Mouse (Mus musculus): ENCODE measurements at regions not wholly inside any gene's neighbourhood (a gene's known extent, or its start where the extent isn't known, plus 50 kb on each side); places are given as distances from the start of the nearest gene placed in this dataset.

GRCm38 (mm10) chr1:55848806-55849205 lies 443.1 kb downstream of the Plcl1 start:
- TF ChIP-seq CTCF (IDR thresholded peaks at IDR 0.05; ENCODE audit: extremely low read depth, insufficient read depth, low read length) = no peak
- TF ChIP-seq POLR2A (IDR thresholded peaks at IDR 0.05; ENCODE audit: extremely low read depth, insufficient read depth, low read length) = no peak
- H3K4me1 ChIP-seq (ENCODE audit: control insufficient read depth, insufficient read depth, low read length) = no peaks in the 10 kb centered on the region
- H3K27ac ChIP-seq (ENCODE audit: insufficient read depth, low read length) = no peak overlapping the region
- no peak overlapping the region for H3K4me3 ChIP-seq (ENCODE audit: insufficient read depth, low read length)

DNA sequence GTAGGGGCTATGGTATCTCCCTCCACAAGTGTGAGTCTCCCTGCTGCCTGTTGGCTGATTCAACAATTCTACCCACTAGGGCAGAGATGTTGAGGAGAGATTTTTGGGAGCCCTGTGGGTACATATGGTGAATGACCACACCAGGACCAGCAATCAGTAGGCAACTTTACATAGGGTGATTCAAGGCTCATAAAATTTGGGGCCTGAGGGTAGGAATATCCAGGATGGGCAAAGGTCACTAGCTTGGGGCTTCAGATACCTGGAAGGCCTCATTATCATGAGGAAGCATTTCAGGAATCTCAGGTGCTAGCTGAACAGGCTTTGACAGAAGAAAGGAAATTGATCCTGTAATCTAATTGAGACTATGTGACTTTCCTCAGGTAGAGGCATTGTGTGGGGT lies 446.6 kb downstream of the Plcl1 start:
- Histone ChIP-seq H3K27ac (ENCODE audit: insufficient read depth, low read length) (no peak overlapping the region), H3K4me1 (ENCODE audit: control insufficient read depth, insufficient read depth, low read length) (no peaks in the 10 kb centered on the region), H3K4me3 (ENCODE audit: insufficient read depth, low read length) (no peak overlapping the region)
- no peak for TF ChIP-seq POLR2A (IDR thresholded peaks at IDR 0.05; ENCODE audit: extremely low read depth, insufficient read depth, low read length)
- TF ChIP-seq CTCF (IDR thresholded peaks at IDR 0.05; ENCODE audit: extremely low read depth, insufficient read depth, low read length) = no peak

GRCm38 (mm10) chr1:55859113-55859512 lies 453.4 kb downstream of the Plcl1 start:
- no peak overlapping the region for H3K27ac ChIP-seq (ENCODE audit: insufficient read depth, low read length)
- no peak overlapping the region for H3K4me3 ChIP-seq (ENCODE audit: insufficient read depth, low read length)
- H3K4me1 ChIP-seq (ENCODE audit: control insufficient read depth, insufficient read depth, low read length) = no peaks in the 10 kb centered on the region
- TF ChIP-seq POLR2A (IDR thresholded peaks at IDR 0.05; ENCODE audit: extremely low read depth, insufficient read depth, low read length) = no peak
- TF ChIP-seq CTCF (IDR thresholded peaks at IDR 0.05; ENCODE audit: extremely low read depth, insufficient read depth, low read length) = no peak

- Histone ChIP-seq H3K27ac (ENCODE audit: insufficient read depth, low read length) (no peak overlapping the region), H3K4me1 (ENCODE audit: control insufficient read depth, insufficient read depth, low read length) (no peaks in the 10 kb centered on the region), H3K4me3 (ENCODE audit: insufficient read depth, low read length) (no peak overlapping the region)
- TF ChIP-seq CTCF (IDR thresholded peaks at IDR 0.05; ENCODE audit: extremely low read depth, insufficient read depth, low read length) (no peak), POLR2A (IDR thresholded peaks at IDR 0.05; ENCODE audit: extremely low read depth, insufficient read depth, low read length) (no peak)
Measured at GRCm38 (mm10) chr1:55863113-55863512, 457.4 kb downstream of the Plcl1 start.

GRCm38 (mm10) chr1:55865274-55865673 lies 459.6 kb downstream of the Plcl1 start:
- H3K27ac ChIP-seq (ENCODE audit: insufficient read depth, low read length) = no peak overlapping the region
- H3K4me3 ChIP-seq (ENCODE audit: insufficient read depth, low read length) = no peak overlapping the region
- TF ChIP-seq CTCF (IDR thresholded peaks at IDR 0.05; ENCODE audit: extremely low read depth, insufficient read depth, low read length) (no peak), POLR2A (IDR thresholded peaks at IDR 0.05; ENCODE audit: extremely low read depth, insufficient read depth, low read length) (no peak)
- no peaks in the 10 kb centered on the region for H3K4me1 ChIP-seq (ENCODE audit: control insufficient read depth, insufficient read depth, low read length)

- H3K27ac ChIP-seq (ENCODE audit: insufficient read depth, low read length) = no peak overlapping the region
- no peak overlapping the region for H3K4me3 ChIP-seq (ENCODE audit: insufficient read depth, low read length)
- TF ChIP-seq POLR2A (IDR thresholded peaks at IDR 0.05; ENCODE audit: extremely low read depth, insufficient read depth, low read length) (no peak), CTCF (IDR thresholded peaks at IDR 0.05; ENCODE audit: extremely low read depth, insufficient read depth, low read length) (no peak)
- H3K4me1 ChIP-seq (ENCODE audit: control insufficient read depth, insufficient read depth, low read length) = no peaks in the 10 kb centered on the region
Measured at GRCm38 (mm10) chr1:55866677-55867076, 461.0 kb downstream of the Plcl1 start.

- TF ChIP-seq POLR2A (IDR thresholded peaks at IDR 0.05; ENCODE audit: extremely low read depth, insufficient read depth, low read length) (no peak), CTCF (IDR thresholded peaks at IDR 0.05; ENCODE audit: extremely low read depth, insufficient read depth, low read length) (no peak)
- Histone ChIP-seq H3K4me1 (ENCODE audit: control insufficient read depth, insufficient read depth, low read length) (no peaks in the 10 kb centered on the region), H3K4me3 (ENCODE audit: insufficient read depth, low read length) (no peak overlapping the region), H3K27ac (ENCODE audit: insufficient read depth, low read length) (no peak overlapping the region)
Measured at GRCm38 (mm10) chr1:55873583-55873982, 467.9 kb downstream of the Plcl1 start.

GRCm38 (mm10) chr1:55874143-55874867 lies 468.6 kb downstream of the Plcl1 start:
- TF ChIP-seq POLR2A (IDR thresholded peaks at IDR 0.05; ENCODE audit: extremely low read depth, insufficient read depth, low read length) (no peak), CTCF (IDR thresholded peaks at IDR 0.05; ENCODE audit: extremely low read depth, insufficient read depth, low read length) (peak; percentile 94)
- Histone ChIP-seq H3K27ac (ENCODE audit: insufficient read depth, low read length) (no peak overlapping the region), H3K4me1 (ENCODE audit: control insufficient read depth, insufficient read depth, low read length) (no peaks in the 10 kb centered on the region), H3K4me3 (ENCODE audit: insufficient read depth, low read length) (no peak overlapping the region)

- Histone ChIP-seq H3K27ac (ENCODE audit: insufficient read depth, low read length) (no peak overlapping the region), H3K4me3 (ENCODE audit: insufficient read depth, low read length) (no peak overlapping the region), H3K4me1 (ENCODE audit: control insufficient read depth, insufficient read depth, low read length) (no peaks in the 10 kb centered on the region)
- TF ChIP-seq CTCF (IDR thresholded peaks at IDR 0.05; ENCODE audit: extremely low read depth, insufficient read depth, low read length) (peak; percentile 44; the same call in 1 of the 2 replicates), POLR2A (IDR thresholded peaks at IDR 0.05; ENCODE audit: extremely low read depth, insufficient read depth, low read length) (no peak)
Measured at GRCm38 (mm10) chr1:55874868-55875144, 469.1 kb downstream of the Plcl1 start.

DNA sequence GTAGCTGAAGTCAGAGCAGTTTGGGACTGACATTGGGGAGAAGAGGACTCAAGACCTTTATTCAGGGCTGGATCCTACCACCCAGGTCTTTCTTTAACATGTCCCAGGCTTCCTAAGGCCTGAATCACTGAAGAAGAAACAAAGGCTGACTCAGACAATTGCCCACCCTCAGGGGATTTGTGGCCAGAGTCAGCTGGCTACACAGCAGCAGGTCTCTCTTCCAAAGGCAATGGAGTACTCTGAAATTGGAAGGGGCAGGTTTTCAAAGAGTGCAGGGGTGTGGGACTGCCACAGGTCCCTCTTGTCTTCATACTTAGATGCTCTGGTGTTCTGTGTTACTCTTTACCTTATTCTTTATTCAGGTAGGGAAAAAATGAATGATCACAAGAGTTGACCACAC lies 478.9 kb downstream of the Plcl1 start:
- TF ChIP-seq CTCF (IDR thresholded peaks at IDR 0.05; ENCODE audit: extremely low read depth, insufficient read depth, low read length) (no peak), POLR2A (IDR thresholded peaks at IDR 0.05; ENCODE audit: extremely low read depth, insufficient read depth, low read length) (no peak)
- no peak overlapping the region for H3K27ac ChIP-seq (ENCODE audit: insufficient read depth, low read length)
- no peak overlapping the region for H3K4me3 ChIP-seq (ENCODE audit: insufficient read depth, low read length)
- no peaks in the 10 kb centered on the region for H3K4me1 ChIP-seq (ENCODE audit: control insufficient read depth, insufficient read depth, low read length)
